Mouse (Mus musculus): ENCODE results near the gene Trabd2b.

GRCm38 (mm10) chr4:114578153-114578950 lies 171.8 kb downstream of the Trabd2b start:
- TF ChIP-seq POLR2A (IDR thresholded peaks at IDR 0.05; ENCODE audit: insufficient read depth, low read depth, low read length) (no peak), CTCF (IDR thresholded peaks at IDR 0.05) (no peak), EP300 (IDR thresholded peaks at IDR 0.05; ENCODE audit: insufficient read depth, low read depth, low read length) (no peak)

All from heart, adult 2 months (tissue).